Mouse (Mus musculus): ENCODE data around the gene N4bp2l2. TPM values are rescaled to one million over a fixed set of nuclear protein-coding genes. Genes with fewer than 3 reads are reported as not detected.
A peak's percentile ranks its signal among the peaks of the same experiment; 100 is the strongest.

N4bp2l2 gene
- polyA plus RNA-seq, 1 experiment from 2014 or later = 25.5 TPM

- H3K36me3 ChIP-seq (ENCODE audit: control insufficient read depth, insufficient read depth, low read length) = peaks cover 11% of the 10 kb centered on the region
- H3K4me2 ChIP-seq (ENCODE audit: low read length) = no peak overlapping the region
- 96% methylated on average over 8 of the region's 8 CpGs for WGBS
- H3K4me1 ChIP-seq (ENCODE audit: control insufficient read depth, insufficient read depth, low read depth, low read length) = no peaks in the 10 kb centered on the region
- H3K27me3 ChIP-seq (replicated peaks; ENCODE audit: control insufficient read depth, insufficient read depth, low read length) = no peaks in the 10 kb centered on the region
- no peak overlapping the region for H3K4me3 ChIP-seq (ENCODE audit: low read length)
- no peak for ATAC-seq
- H3K9me3 ChIP-seq (ENCODE audit: control insufficient read depth, low read length) = no peaks in the 10 kb centered on the region
- no peak overlapping the region for H3K27ac ChIP-seq (ENCODE audit: low read depth, low read length)
- no peak overlapping the region for H3K9ac ChIP-seq (ENCODE audit: low read depth, low read length)
These were observed 58.4 kb downstream of the N4bp2l2 start for GRCm38 (mm10) chr5:150607631-150608030.

GRCm38 (mm10) chr5:150606131-150606530 lies 59.9 kb downstream of the N4bp2l2 start:
- no peak for ATAC-seq
- Histone ChIP-seq H3K9ac (ENCODE audit: low read depth, low read length) (no peak overlapping the region), H3K4me2 (ENCODE audit: low read length) (no peak overlapping the region), H3K4me1 (ENCODE audit: control insufficient read depth, insufficient read depth, low read depth, low read length) (peaks cover 6% of the 10 kb centered on the region), H3K4me3 (ENCODE audit: low read length) (no peak overlapping the region), H3K9me3 (ENCODE audit: control insufficient read depth, low read length) (no peaks in the 10 kb centered on the region), H3K27me3 (replicated peaks; ENCODE audit: control insufficient read depth, insufficient read depth, low read length) (no peaks in the 10 kb centered on the region), H3K27ac (ENCODE audit: low read depth, low read length) (no peak overlapping the region), H3K36me3 (ENCODE audit: control insufficient read depth, insufficient read depth, low read length) (peaks cover 11% of the 10 kb centered on the region)
- 96% methylated on average over 6 of the region's 6 CpGs for WGBS

GRCm38 (mm10) chr5:150601441-150602230 lies 64.3 kb downstream of the N4bp2l2 start:
- Histone ChIP-seq H3K9me3 (ENCODE audit: control insufficient read depth, low read length) (no peaks in the 10 kb centered on the region), H3K4me2 (ENCODE audit: low read length) (no peak overlapping the region), H3K36me3 (ENCODE audit: control insufficient read depth, insufficient read depth, low read length) (no peaks in the 10 kb centered on the region; the same call in 1 of the 2 replicates), H3K27ac (ENCODE audit: low read depth, low read length) (peak overlapping the region; percentile 63), H3K27me3 (replicated peaks; ENCODE audit: control insufficient read depth, insufficient read depth, low read length) (no peaks in the 10 kb centered on the region), H3K9ac (ENCODE audit: low read depth, low read length) (no peak overlapping the region), H3K4me3 (ENCODE audit: low read length) (no peak overlapping the region), H3K4me1 (ENCODE audit: control insufficient read depth, insufficient read depth, low read depth, low read length) (peaks cover 8% of the 10 kb centered on the region)
- peak; percentile 69; the same call in 1 of the 2 replicates for ATAC-seq
- 56% methylated on average over 14 of the region's 14 CpGs for WGBS

GRCm38 (mm10) chr5:150600554-150601440 lies 65.2 kb downstream of the N4bp2l2 start:
- 73% methylated on average over 20 of the region's 20 CpGs for WGBS
- Histone ChIP-seq H3K9ac (ENCODE audit: low read depth, low read length) (no peak overlapping the region), H3K27me3 (replicated peaks; ENCODE audit: control insufficient read depth, insufficient read depth, low read length) (no peaks in the 10 kb centered on the region), H3K36me3 (ENCODE audit: control insufficient read depth, insufficient read depth, low read length) (no peaks in the 10 kb centered on the region), H3K9me3 (ENCODE audit: control insufficient read depth, low read length) (no peaks in the 10 kb centered on the region), H3K4me3 (ENCODE audit: low read length) (no peak overlapping the region), H3K4me2 (ENCODE audit: low read length) (no peak overlapping the region), H3K4me1 (ENCODE audit: control insufficient read depth, insufficient read depth, low read depth, low read length) (peaks cover 8% of the 10 kb centered on the region), H3K27ac (ENCODE audit: low read depth, low read length) (peak overlapping the region; percentile 63)
- peak; percentile 55; the same call in 1 of the 2 replicates for ATAC-seq

GRCm38 (mm10) chr5:150599301-150600294 lies 66.4 kb downstream of the N4bp2l2 start:
- Histone ChIP-seq H3K36me3 (ENCODE audit: control insufficient read depth, insufficient read depth, low read length) (no peaks in the 10 kb centered on the region), H3K4me2 (ENCODE audit: low read length) (no peak overlapping the region), H3K27ac (ENCODE audit: low read depth, low read length) (no peak overlapping the region), H3K9ac (ENCODE audit: low read depth, low read length) (no peak overlapping the region), H3K4me3 (ENCODE audit: low read length) (no peak overlapping the region), H3K4me1 (ENCODE audit: control insufficient read depth, insufficient read depth, low read depth, low read length) (peaks cover 12% of the 10 kb centered on the region), H3K27me3 (replicated peaks; ENCODE audit: control insufficient read depth, insufficient read depth, low read length) (no peaks in the 10 kb centered on the region), H3K9me3 (ENCODE audit: control insufficient read depth, low read length) (no peaks in the 10 kb centered on the region)
- 65% methylated on average over 13 of the region's 13 CpGs for WGBS
- no peak for ATAC-seq

GRCm38 (mm10) chr5:150598202-150599119 lies 67.5 kb downstream of the N4bp2l2 start:
- H3K36me3 ChIP-seq (ENCODE audit: control insufficient read depth, insufficient read depth, low read length) = no peaks in the 10 kb centered on the region

GRCm38 (mm10) chr5:150597088-150597487 lies 68.9 kb downstream of the N4bp2l2 start, which contains the start of gene N4bp2l1:
Gene N4bp2l1, minus strand, starts transcription at chr5:150597188.
- Histone ChIP-seq H3K4me2 (ENCODE audit: low read length) (no peak within 1 kb of the TSS), H3K27me3 (replicated peaks; ENCODE audit: control insufficient read depth, insufficient read depth, low read length) (no peaks in the 10 kb centered on the region), H3K9ac (ENCODE audit: low read depth, low read length) (no peak within 1 kb of the TSS), H3K4me1 (ENCODE audit: control insufficient read depth, insufficient read depth, low read depth, low read length) (peaks cover 20% of the 10 kb centered on the region), H3K27ac (ENCODE audit: low read depth, low read length) (no peak within 1 kb of the TSS), H3K9me3 (ENCODE audit: control insufficient read depth, low read length) (no peaks in the 10 kb centered on the region), H3K36me3 (ENCODE audit: control insufficient read depth, insufficient read depth, low read length) (no peaks in the 10 kb centered on the region), H3K4me3 (ENCODE audit: low read length) (no peak within 1 kb of the TSS)
- no peak for ATAC-seq
- 83% methylated on average over 7 of the region's 7 CpGs for WGBS

More at GRCm38 (mm10) chr5:150598202-150599119, 67.5 kb downstream of the N4bp2l2 start:
- Histone ChIP-seq H3K27me3 (replicated peaks; ENCODE audit: control insufficient read depth, insufficient read depth, low read length) (no peaks in the 10 kb centered on the region), H3K9me3 (ENCODE audit: control insufficient read depth, low read length) (no peaks in the 10 kb centered on the region), H3K9ac (ENCODE audit: low read depth, low read length) (no peak overlapping the region), H3K27ac (ENCODE audit: low read depth, low read length) (no peak overlapping the region), H3K4me3 (ENCODE audit: low read length) (no peak overlapping the region), H3K4me2 (ENCODE audit: low read length) (no peak overlapping the region), H3K4me1 (ENCODE audit: control insufficient read depth, insufficient read depth, low read depth, low read length) (peaks cover 13% of the 10 kb centered on the region)
- ATAC-seq = no peak
- 76% methylated on average over 21 of the region's 21 CpGs for WGBS

Measured in hindbrain, embryonic 16.5 days (tissue).